Mouse (Mus musculus): Measurements from ENCODE around the gene Smoc1. TPM values are rescaled to one million over a fixed set of nuclear protein-coding genes. Genes with fewer than 3 reads are reported as not detected.

The Smoc1 gene
- polyA plus RNA-seq, 1 experiment from 2014 or later = 7.3 TPM

GRCm38 (mm10) chr12:81055000-81055705 lies 28.5 kb downstream of the Smoc1 start:
- Histone ChIP-seq H3K9ac (no peak overlapping the region), H3K4me3 (no peak overlapping the region), H3K4me1 (peaks cover 23% of the 10 kb centered on the region), H3K9me3 (no peaks in the 10 kb centered on the region), H3K4me2 (no peak overlapping the region), H3K27ac (replicated peaks) (no peak overlapping the region), H3K36me3 (no peaks in the 10 kb centered on the region), H3K27me3 (replicated peaks) (no peaks in the 10 kb centered on the region)
- ATAC-seq (ENCODE audit: extremely low read depth, insufficient number of reproducible peaks, low FRiP score, low TSS enrichment) = no peak
- 70% methylated on average over 11 of the region's 11 CpGs for whole genome bisulfite sequencing

GRCm38 (mm10) chr12:81055811-81056210 lies 29.2 kb downstream of the Smoc1 start:
- ATAC-seq (ENCODE audit: extremely low read depth, insufficient number of reproducible peaks, low FRiP score, low TSS enrichment) = no peak; the same call in 1 of the 2 replicates
- H3K4me2 ChIP-seq = no peak overlapping the region
- no peak overlapping the region for H3K27ac ChIP-seq (replicated peaks)
- H3K27me3 ChIP-seq (replicated peaks) = no peaks in the 10 kb centered on the region
- peaks cover 23% of the 10 kb centered on the region for H3K4me1 ChIP-seq
- no peaks in the 10 kb centered on the region for H3K36me3 ChIP-seq
- no peak overlapping the region for H3K9ac ChIP-seq
- no peak overlapping the region for H3K4me3 ChIP-seq
- 35% methylated on average over 2 of the region's 2 CpGs for WGBS
- no peaks in the 10 kb centered on the region for H3K9me3 ChIP-seq

- Histone ChIP-seq H3K9ac (no peak overlapping the region), H3K36me3 (no peaks in the 10 kb centered on the region), H3K4me2 (no peak overlapping the region), H3K4me1 (peaks cover 20% of the 10 kb centered on the region), H3K27me3 (replicated peaks) (no peaks in the 10 kb centered on the region), H3K4me3 (no peak overlapping the region), H3K9me3 (no peaks in the 10 kb centered on the region), H3K27ac (replicated peaks) (no peak overlapping the region)
- ATAC-seq (ENCODE audit: extremely low read depth, insufficient number of reproducible peaks, low FRiP score, low TSS enrichment) = no peak
- WGBS = 63% methylated on average over 4 of the region's 4 CpGs
These were observed 31.0 kb downstream of the Smoc1 start for GRCm38 (mm10) chr12:81057619-81058018.

DNA sequence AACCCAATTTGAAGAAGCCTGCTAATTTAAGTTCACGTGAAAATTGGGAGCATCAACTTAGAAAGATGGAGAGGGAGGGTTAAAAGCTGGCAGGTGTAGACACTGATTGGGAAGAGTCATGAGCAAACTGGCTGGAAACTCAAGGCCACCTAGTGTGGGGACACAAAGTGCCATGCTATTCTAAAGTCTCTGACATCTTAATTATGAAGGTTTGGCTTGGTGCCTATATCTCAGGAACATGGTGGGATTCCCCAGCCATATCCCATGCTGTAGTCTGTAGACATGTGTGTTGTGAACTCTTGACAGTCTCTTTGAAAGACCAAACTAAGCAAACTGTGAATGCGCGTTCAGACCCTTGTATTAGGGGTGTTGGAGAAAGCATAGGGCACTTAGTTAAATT lies 32.0 kb downstream of the Smoc1 start:
- Histone ChIP-seq H3K9me3 (no peaks in the 10 kb centered on the region), H3K4me3 (no peak overlapping the region), H3K4me2 (no peak overlapping the region), H3K9ac (no peak overlapping the region), H3K27me3 (replicated peaks) (no peaks in the 10 kb centered on the region), H3K27ac (replicated peaks) (no peak overlapping the region), H3K4me1 (peaks cover 20% of the 10 kb centered on the region), H3K36me3 (no peaks in the 10 kb centered on the region)
- 86% methylated on average over 3 of the region's 3 CpGs for WGBS
- no peak for ATAC-seq (ENCODE audit: extremely low read depth, insufficient number of reproducible peaks, low FRiP score, low TSS enrichment)

DNA sequence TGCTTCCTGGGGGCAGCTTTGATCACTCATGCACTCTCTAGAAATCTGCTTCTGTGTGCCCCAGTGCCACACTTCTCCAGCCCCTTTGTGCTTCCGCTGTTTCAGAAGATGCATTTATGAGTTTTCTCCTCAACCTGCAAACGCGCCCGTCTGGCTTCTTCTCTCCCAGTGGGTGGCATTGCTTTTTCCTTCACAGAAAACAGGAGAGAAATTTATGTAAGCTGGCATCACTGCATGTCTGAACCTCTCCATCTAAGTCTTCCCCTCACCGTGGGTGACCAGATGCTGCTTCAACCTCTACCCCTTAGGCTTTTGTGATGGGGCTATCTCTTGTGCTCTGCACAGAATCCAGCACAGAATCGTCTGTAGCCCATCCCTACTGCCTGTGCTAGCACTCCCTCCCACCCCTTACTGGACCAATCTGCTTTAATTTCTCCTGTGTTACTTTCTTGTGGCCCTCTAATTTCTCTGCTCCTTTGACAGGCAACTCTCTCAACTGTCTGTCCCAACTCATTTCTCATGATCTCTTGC lies 35.3 kb downstream of the Smoc1 start:
- no peak overlapping the region for H3K27ac ChIP-seq (replicated peaks)
- no peaks in the 10 kb centered on the region for H3K9me3 ChIP-seq
- H3K4me2 ChIP-seq = no peak overlapping the region
- no peak overlapping the region for H3K9ac ChIP-seq
- ATAC-seq (ENCODE audit: extremely low read depth, insufficient number of reproducible peaks, low FRiP score, low TSS enrichment) = no peak
- H3K27me3 ChIP-seq (replicated peaks) = no peaks in the 10 kb centered on the region
- H3K4me1 ChIP-seq = 0 out of 2 replicates have a peak, but pooled peaks cover under 1% of the 10 kb centered on the region
- no peaks in the 10 kb centered on the region for H3K36me3 ChIP-seq
- H3K4me3 ChIP-seq = no peak overlapping the region
- WGBS = 76% methylated on average over 6 of the region's 6 CpGs

- no peak overlapping the region for H3K27ac ChIP-seq (replicated peaks)
- H3K4me3 ChIP-seq = no peak overlapping the region
- WGBS = 81% methylated on average over 6 of the region's 6 CpGs
- no peak for ATAC-seq (ENCODE audit: extremely low read depth, insufficient number of reproducible peaks, low FRiP score, low TSS enrichment)
- no peaks in the 10 kb centered on the region for H3K27me3 ChIP-seq (replicated peaks)
- H3K4me1 ChIP-seq = no peaks in the 10 kb centered on the region
- H3K9me3 ChIP-seq = no peaks in the 10 kb centered on the region
- no peaks in the 10 kb centered on the region for H3K36me3 ChIP-seq
- no peak overlapping the region for H3K9ac ChIP-seq
- H3K4me2 ChIP-seq = no peak overlapping the region
These were observed 36.8 kb downstream of the Smoc1 start for GRCm38 (mm10) chr12:81063336-81063955.

- H3K9ac ChIP-seq = no peak overlapping the region
- no peak for ATAC-seq (ENCODE audit: extremely low read depth, insufficient number of reproducible peaks, low FRiP score, low TSS enrichment)
- H3K36me3 ChIP-seq = 0 out of 2 replicates have a peak, but pooled peaks cover 2% of the 10 kb centered on the region
- no peak overlapping the region for H3K27ac ChIP-seq (replicated peaks)
- no peaks in the 10 kb centered on the region for H3K4me1 ChIP-seq
- WGBS = 83% methylated on average over 2 of the region's 2 CpGs
- peaks cover 3% of the 10 kb centered on the region for H3K9me3 ChIP-seq
- H3K4me3 ChIP-seq = no peak overlapping the region
- no peak overlapping the region for H3K4me2 ChIP-seq
- H3K27me3 ChIP-seq (replicated peaks) = no peaks in the 10 kb centered on the region
These were observed 47.5 kb downstream of the Smoc1 start for GRCm38 (mm10) chr12:81074139-81074538.

DNA sequence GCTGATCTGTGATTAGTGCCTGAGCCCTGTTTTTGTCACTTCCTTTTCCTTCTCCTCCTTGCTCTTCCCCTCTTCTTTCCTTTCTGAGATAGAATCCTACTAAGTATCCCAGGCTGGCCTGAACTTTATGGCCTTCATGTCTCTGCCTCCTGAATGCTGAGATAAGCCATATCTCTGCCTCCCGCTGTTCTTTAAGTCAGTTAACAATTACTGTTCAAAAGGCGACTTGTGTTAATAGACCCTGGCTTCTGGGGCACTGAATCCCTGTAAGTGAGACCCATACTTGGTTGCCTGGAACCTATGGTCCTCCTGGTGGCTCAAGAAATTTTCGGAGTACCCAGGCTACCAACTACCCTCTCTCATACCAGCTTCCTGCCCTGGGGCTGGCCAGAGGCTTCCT lies 48.3 kb downstream of the Smoc1 start:
- Histone ChIP-seq H3K27ac (replicated peaks) (no peak overlapping the region), H3K4me2 (no peak overlapping the region), H3K4me3 (no peak overlapping the region), H3K9me3 (peaks cover 5% of the 10 kb centered on the region), H3K9ac (no peak overlapping the region), H3K27me3 (replicated peaks) (no peaks in the 10 kb centered on the region), H3K4me1 (no peaks in the 10 kb centered on the region), H3K36me3 (0 out of 2 replicates have a peak, but pooled peaks cover 3% of the 10 kb centered on the region)
- no peak for ATAC-seq (ENCODE audit: extremely low read depth, insufficient number of reproducible peaks, low FRiP score, low TSS enrichment)
- 47% methylated on average over 3 of the region's 3 CpGs for WGBS

GRCm38 (mm10) chr12:81077953-81078646 lies 51.5 kb downstream of the Smoc1 start:
- H3K27me3 ChIP-seq (replicated peaks) = no peaks in the 10 kb centered on the region
- no peak overlapping the region for H3K4me3 ChIP-seq
- no peaks in the 10 kb centered on the region for H3K4me1 ChIP-seq
- H3K9ac ChIP-seq = no peak overlapping the region
- WGBS = 38% methylated on average over 2 of the region's 2 CpGs
- no peak for ATAC-seq (ENCODE audit: extremely low read depth, insufficient number of reproducible peaks, low FRiP score, low TSS enrichment)
- no peak overlapping the region for H3K4me2 ChIP-seq
- peaks cover 5% of the 10 kb centered on the region for H3K9me3 ChIP-seq
- H3K27ac ChIP-seq (replicated peaks) = peak overlapping the region; percentile 48; the same call in 1 of the 2 replicates
- H3K36me3 ChIP-seq = 0 out of 2 replicates have a peak, but pooled peaks cover 3% of the 10 kb centered on the region

DNA sequence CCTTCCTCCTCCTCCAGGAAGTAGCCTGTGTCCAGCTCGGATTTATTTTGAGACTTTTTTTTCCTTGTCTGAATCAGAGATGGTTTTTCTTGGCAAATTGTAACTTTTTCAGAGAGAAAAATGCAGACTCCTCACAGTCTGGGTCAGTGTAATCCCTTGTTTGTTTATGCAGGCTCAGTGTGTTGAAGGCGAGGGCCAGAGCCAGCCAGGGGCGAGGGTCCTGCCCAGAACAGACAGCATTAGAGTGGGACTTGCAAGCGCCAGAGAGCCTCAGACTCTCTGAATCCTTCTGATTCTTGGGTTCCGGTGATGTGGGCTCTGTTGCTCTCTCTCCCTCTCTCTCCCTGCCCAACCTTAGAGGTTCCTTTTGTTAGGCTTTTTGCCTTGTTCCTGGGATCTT lies 53.7 kb downstream of the Smoc1 start:
- no peaks in the 10 kb centered on the region for H3K27me3 ChIP-seq (replicated peaks)
- ATAC-seq (ENCODE audit: extremely low read depth, insufficient number of reproducible peaks, low FRiP score, low TSS enrichment) = no peak
- peak overlapping the region; percentile 33; the same call in 1 of the 2 replicates for H3K27ac ChIP-seq (replicated peaks)
- H3K4me1 ChIP-seq = no peaks in the 10 kb centered on the region
- no peak overlapping the region for H3K9ac ChIP-seq
- no peak overlapping the region for H3K4me3 ChIP-seq
- WGBS = 50% methylated on average over 5 of the region's 5 CpGs
- no peak overlapping the region for H3K4me2 ChIP-seq
- peaks cover 5% of the 10 kb centered on the region for H3K9me3 ChIP-seq
- H3K36me3 ChIP-seq = 0 out of 2 replicates have a peak, but pooled peaks cover 3% of the 10 kb centered on the region

- ATAC-seq (ENCODE audit: extremely low read depth, insufficient number of reproducible peaks, low FRiP score, low TSS enrichment) = no peak
- Histone ChIP-seq H3K27me3 (replicated peaks) (no peaks in the 10 kb centered on the region), H3K36me3 (0 out of 2 replicates have a peak, but pooled peaks cover 3% of the 10 kb centered on the region), H3K4me3 (no peak overlapping the region), H3K4me1 (no peaks in the 10 kb centered on the region), H3K9ac (no peak overlapping the region), H3K9me3 (peaks cover 5% of the 10 kb centered on the region), H3K4me2 (no peak overlapping the region), H3K27ac (replicated peaks) (no peak overlapping the region)
- WGBS = 64% methylated on average over 3 of the region's 3 CpGs
These were observed 54.4 kb downstream of the Smoc1 start for GRCm38 (mm10) chr12:81081031-81081430.

All from heart, embryonic 13.5 days (tissue).